Mouse (Mus musculus) stomach, embryonic 16.5 days (tissue): ENCODE results near the gene Ptges3l. TPM values are rescaled to one million over a fixed set of nuclear protein-coding genes. Genes with fewer than 3 reads are reported as not detected.
A peak's percentile ranks its signal among the peaks of the same experiment; 100 is the strongest.
"Not testable (repeated sequence)": the region's sequence is repeated elsewhere in the genome, so short reads cannot be mapped to it uniquely, and the experiment has no call there.

Source experiments
- ATAC-seq: fragments of 200-750 bp; cut with Nextera tagmentation; 2 replicates; pipeline ENCODE4 v1.8.0; 2017; ENCODE audit warnings: moderate number of reproducible peaks, moderate TSS enrichment; ENCODE audit not compliant: insufficient read depth, low FRiP score
- H3K27ac ChIP-seq: fragments of 300-500 bp; sonication (generic); 2 replicates; pipeline ENCODE4 v1.5.1; 2014; ENCODE audit warnings: low read length
- H3K27me3 ChIP-seq: fragments of 300-500 bp; sonication (generic); 2 replicates; pipeline ENCODE4 v1.6.1; 2014; ENCODE audit warnings: low read length, control low read depth, mixed read lengths; ENCODE audit not compliant: control insufficient read depth, insufficient read depth
- H3K36me3 ChIP-seq: fragments of 300-500 bp; sonication (generic); 2 replicates; pipeline ENCODE4 v1.6.1; 2014; ENCODE audit warnings: low read length; ENCODE audit not compliant: control insufficient read depth, insufficient read depth
- H3K4me1 ChIP-seq: fragments of 300-500 bp; sonication (generic); 2 replicates; pipeline ENCODE4 v1.6.1; 2014; ENCODE audit warnings: low read length, control low read depth, mixed read lengths; ENCODE audit not compliant: control insufficient read depth, insufficient read depth
- H3K4me2 ChIP-seq: fragments of 300-500 bp; sonication (generic); 2 replicates; pipeline ENCODE4 v1.6.1; 2014; ENCODE audit warnings: low read depth, low read length, mixed read lengths
- H3K4me3 ChIP-seq: fragments of 300-500 bp; sonication (generic); replicated peaks from 2 replicates; pipeline ENCODE4 v1.5.1; 2014; ENCODE audit warnings: mild to moderate bottlenecking, low read length
- H3K9ac ChIP-seq: fragments of 300-500 bp; sonication (generic); 2 replicates; pipeline ENCODE4 v1.6.1; 2014; ENCODE audit warnings: low read length
- H3K9me3 ChIP-seq: fragments of 300-500 bp; sonication (generic); replicated peaks from 2 replicates; pipeline ENCODE4 v1.6.1; 2016; ENCODE audit warnings: low read length, control low read depth; ENCODE audit not compliant: control insufficient read depth
- WGBS: fragments of 180-500 bp; shearing (Covaris S2); extraction: QIAGEN DNeasy Blood & Tissue Kit; methylation state at CpG from one replicate; pipeline ENCODE4 v1.1.7; 2014; 5-methylcytosine and 5-hydroxymethylcytosine counted together
- polyA plus RNA-seq: library from polyadenylated mRNA; unstranded; fragments of >200 nt; fragmentation: Nextera tagmentation; extraction: Ambion mirVana; gene quantifications from 2 replicates; pipeline ENCODE4 v1.2.1, GENCODE M21; 2015

Ptges3l gene
- polyA plus RNA-seq, 1 experiment from 2014 or later, result 26.9 TPM

DNA sequence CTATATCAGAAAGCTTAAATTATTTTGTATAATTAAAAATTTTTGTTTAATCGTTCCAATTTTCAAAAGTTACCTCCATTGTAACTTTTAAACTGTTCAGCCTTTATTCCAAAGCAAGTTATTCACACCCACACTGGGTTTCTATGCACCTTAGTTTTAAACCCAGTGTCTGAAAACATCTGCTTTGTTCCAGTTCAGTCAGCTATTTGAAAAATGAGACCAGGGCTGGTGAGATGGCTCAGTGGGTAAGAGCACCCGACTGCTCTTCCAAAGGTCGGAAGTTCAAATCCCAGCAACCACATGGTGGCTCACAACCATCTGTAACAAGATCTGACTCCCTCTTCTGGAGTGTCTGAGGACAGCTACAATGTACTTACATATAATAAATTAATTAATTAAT is 12.9 kb upstream of the Ptges3l start:
- not testable (repeated sequence) for H3K27me3 ChIP-seq, H3K36me3 ChIP-seq, H3K9ac ChIP-seq, H3K9me3 ChIP-seq, H3K27ac ChIP-seq, H3K4me2 ChIP-seq, H3K4me1 ChIP-seq, H3K4me3 ChIP-seq, ATAC-seq
- WGBS, result 50% methylated on average over 3 of the region's 3 CpGs

DNA sequence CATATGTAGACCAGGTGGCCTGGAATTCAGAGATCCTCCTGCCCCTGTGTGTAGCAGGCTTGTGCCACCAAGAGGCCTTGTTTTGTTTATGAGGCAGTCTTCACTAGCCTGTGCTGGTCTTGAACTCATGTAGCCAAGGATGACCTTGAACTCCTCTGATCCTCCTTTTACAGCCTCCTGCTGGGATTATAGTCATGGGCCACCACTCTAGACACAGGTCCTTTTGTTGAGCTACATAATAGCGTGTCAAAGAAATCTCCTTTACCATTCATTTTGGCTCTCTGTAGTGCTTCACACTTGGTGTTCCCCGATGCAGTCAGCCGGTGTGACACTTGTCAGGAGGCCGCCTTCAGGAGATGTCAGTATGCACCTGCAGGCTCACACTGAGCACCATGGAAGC is 11.8 kb upstream of the Ptges3l start:
- ATAC-seq, result no peak
- Histone ChIP-seq H3K27ac (no peak overlapping the region), H3K9me3 (no peaks in the 10 kb centered on the region), H3K4me2 (no peak overlapping the region), H3K9ac (no peak overlapping the region), H3K27me3 (no peaks in the 10 kb centered on the region), H3K36me3 (0 out of 2 replicates have a peak, but pooled peaks cover 1% of the 10 kb centered on the region), H3K4me3 (no peak overlapping the region), H3K4me1 (no peaks in the 10 kb centered on the region)
- 82% methylated on average over 4 of the region's 4 CpGs for WGBS

DNA sequence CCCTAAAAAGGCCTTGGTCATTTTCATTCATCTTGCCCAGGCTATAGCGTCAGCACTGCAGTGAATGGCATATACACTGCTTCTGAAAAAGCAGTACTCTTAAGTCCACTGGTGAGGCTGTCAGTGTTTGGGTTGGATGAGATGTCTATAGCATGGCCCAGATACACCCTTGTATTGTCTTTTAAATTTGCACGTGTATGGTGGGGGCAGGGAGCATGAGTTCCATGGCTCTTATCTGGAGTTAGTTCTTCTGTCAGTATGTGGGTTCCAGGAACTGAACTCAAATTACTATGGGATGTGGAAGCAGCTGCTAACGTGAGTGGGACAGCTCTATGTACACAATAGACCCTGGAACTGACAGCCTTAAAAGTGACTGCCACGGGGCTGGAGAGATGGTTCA is 10.7 kb upstream of the Ptges3l start:
- no peak overlapping the region for H3K4me3 ChIP-seq
- H3K9ac ChIP-seq, result no peak overlapping the region
- 75% methylated on average over 4 of the region's 4 CpGs for WGBS
- no peaks in the 10 kb centered on the region for H3K4me1 ChIP-seq
- no peak overlapping the region for H3K27ac ChIP-seq
- no peaks in the 10 kb centered on the region for H3K9me3 ChIP-seq
- 0 out of 2 replicates have a peak, but pooled peaks cover 4% of the 10 kb centered on the region for H3K36me3 ChIP-seq
- no peaks in the 10 kb centered on the region for H3K27me3 ChIP-seq
- no peak for ATAC-seq
- H3K4me2 ChIP-seq, result no peak overlapping the region

DNA sequence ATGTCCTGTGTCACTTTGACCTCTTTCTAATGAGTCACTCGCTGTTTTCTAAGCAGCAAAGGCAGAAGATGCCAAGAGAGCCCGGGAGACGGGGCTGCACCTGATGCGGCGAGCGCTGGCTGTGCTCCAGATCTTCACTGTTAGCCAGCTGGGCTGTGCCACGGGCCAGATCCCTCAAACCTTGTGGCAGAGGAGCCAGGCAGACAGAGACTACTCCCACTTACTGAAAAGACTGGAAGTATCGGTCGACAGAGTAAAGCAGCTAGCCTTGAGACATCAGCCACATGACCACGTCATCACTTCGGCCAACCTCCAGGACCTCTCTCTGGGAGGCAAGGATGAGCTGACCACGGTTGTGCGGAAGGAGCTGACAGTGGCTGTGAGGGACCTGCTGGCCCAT is 8.3 kb upstream of the Ptges3l start:
- Histone ChIP-seq H3K27me3 (no peaks in the 10 kb centered on the region), H3K9me3 (no peaks in the 10 kb centered on the region), H3K9ac (no peak overlapping the region), H3K4me3 (no peak overlapping the region), H3K27ac (no peak overlapping the region), H3K4me2 (no peak overlapping the region), H3K4me1 (no peaks in the 10 kb centered on the region; the same call in 1 of the 2 replicates), H3K36me3 (peaks cover 10% of the 10 kb centered on the region)
- 94% methylated on average over 13 of the region's 13 CpGs for WGBS
- ATAC-seq, result no peak

DNA sequence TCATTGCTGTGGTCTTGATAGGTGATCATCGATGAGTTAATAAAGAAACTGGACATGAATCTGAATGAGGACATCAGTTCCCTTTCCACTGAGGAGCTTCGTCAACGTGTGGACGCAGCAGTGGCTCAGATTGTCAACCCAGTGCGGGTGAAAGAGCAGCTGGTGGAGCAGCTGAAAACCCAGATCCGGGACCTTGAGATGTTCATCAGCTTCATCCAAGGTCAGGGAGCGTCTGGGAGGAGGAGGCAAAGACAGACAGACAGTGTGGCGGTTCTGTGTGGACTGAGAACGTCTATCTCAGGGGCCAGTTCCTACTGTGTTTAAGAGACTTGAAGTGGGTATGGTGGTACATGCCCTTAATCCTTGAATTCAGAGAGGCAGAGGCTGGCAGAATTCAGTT is 6.2 kb upstream of the Ptges3l start:
- Histone ChIP-seq H3K9me3 (no peaks in the 10 kb centered on the region), H3K4me2 (no peak overlapping the region), H3K27me3 (no peaks in the 10 kb centered on the region), H3K4me1 (peaks cover 6% of the 10 kb centered on the region), H3K36me3 (peaks cover 10% of the 10 kb centered on the region), H3K27ac (no peak overlapping the region), H3K9ac (no peak overlapping the region), H3K4me3 (no peak overlapping the region)
- no peak for ATAC-seq
- WGBS, result 94% methylated on average over 9 of the region's 9 CpGs

DNA sequence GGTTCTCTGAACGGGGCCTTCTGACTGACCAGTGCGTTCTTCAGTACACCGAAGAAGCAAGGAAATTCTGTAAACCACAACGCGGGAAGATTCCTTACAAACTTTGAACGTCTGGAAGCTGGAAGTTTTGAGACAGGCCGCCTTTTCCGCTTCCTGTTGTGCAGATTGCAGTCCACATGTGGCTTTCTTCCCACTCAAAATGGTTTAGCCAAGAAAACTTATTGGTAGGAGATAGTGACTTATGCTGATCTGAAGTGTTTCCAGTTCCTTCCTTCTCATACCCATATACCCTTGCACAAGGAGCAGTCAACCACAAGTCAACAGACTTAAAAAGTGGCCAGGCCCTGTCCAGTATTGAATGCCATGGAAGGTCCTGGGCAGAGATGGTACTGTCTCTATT is 1.0 kb upstream of the Ptges3l start:
- H3K9me3 ChIP-seq, result no peaks in the 10 kb centered on the region
- peaks cover 22% of the 10 kb centered on the region for H3K4me1 ChIP-seq
- H3K4me3 ChIP-seq, result peak overlapping the region; percentile 98
- no peaks in the 10 kb centered on the region for H3K27me3 ChIP-seq
- peaks cover 5% of the 10 kb centered on the region for H3K36me3 ChIP-seq
- 48% methylated on average over 8 of the region's 8 CpGs for WGBS
- H3K27ac ChIP-seq, result no peak overlapping the region
- peak overlapping the region; percentile 96 for H3K4me2 ChIP-seq
- H3K9ac ChIP-seq, result peak overlapping the region; percentile 91; the same call in 1 of the 2 replicates
- no peak for ATAC-seq

DNA sequence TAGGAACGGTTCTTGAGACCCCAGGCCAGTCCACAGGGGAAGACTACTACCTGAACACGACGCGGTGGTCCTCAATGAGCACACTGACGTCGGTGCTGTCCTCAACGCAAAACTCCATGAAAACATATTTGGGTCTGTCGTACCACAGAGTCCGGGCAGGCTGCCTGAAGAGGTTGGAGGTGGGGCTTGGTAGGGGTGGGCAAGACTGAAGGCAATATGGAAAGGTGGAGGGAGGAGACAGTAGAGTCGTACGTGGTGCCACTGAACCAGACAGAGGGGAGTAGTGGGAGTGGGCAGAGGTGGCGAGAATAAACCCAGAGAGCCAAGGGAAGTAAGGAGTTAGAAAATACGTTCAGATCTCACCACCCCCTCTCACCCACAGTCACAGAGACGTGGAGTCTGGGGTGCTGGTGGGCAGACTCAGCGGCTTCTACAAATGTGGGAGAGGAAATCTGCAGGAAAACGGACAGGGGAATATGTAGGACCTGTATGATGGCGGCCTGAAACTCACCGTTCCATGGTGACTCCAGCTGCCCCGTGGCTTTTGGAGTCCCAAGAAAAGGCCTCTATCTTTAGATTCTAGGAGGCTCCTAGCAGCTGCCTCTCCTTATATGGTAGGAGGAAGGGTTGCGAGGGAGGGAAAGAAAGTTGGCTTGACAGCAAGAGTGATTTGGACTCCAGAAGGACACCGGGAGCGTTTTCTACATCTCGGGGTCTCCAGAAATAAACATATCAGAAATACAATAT is 855 bp downstream of the Ptges3l start, which contains the start of gene Gm27029:
Gene Gm27029 (minus strand): TSS at position 692 of the 747 bp plus-strand sequence.
- WGBS, result 4% methylated on average over 23 of the region's 23 CpGs
- peak; percentile 72 for ATAC-seq
- H3K27ac ChIP-seq, result peak within 1 kb of the TSS; percentile 92
- H3K9me3 ChIP-seq, result no peaks in the 10 kb centered on the region
- H3K36me3 ChIP-seq, result no peaks in the 10 kb centered on the region
- peaks cover 22% of the 10 kb centered on the region for H3K4me1 ChIP-seq
- H3K9ac ChIP-seq, result peak within 1 kb of the TSS; percentile 91
- H3K4me2 ChIP-seq, result peak within 1 kb of the TSS; percentile 96
- peak within 1 kb of the TSS; percentile 98 for H3K4me3 ChIP-seq
- no peaks in the 10 kb centered on the region for H3K27me3 ChIP-seq

DNA sequence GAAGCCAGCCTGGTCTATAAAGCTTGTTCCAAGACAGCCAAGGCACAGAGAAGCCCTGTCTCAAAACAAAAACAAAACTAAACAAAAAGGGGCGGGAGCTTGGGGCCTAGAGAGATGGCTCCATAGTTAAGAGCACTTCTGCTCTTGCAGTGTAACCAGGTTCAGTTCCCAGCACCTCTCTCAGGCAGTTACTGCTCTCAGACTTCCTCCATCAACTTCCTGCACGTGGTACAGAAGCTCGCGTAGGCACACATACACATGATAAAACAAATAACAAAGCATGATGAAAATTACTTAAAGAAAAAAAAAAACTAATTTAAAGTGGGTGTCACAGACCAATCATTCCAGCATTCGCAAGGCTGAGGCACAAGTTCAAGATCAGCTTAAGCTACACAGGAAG is 5.0 kb downstream of the Ptges3l start:
- Histone ChIP-seq H3K9me3 (no peaks in the 10 kb centered on the region), H3K4me1 (peaks cover 14% of the 10 kb centered on the region; the same call in 1 of the 2 replicates), H3K4me2 (no peak overlapping the region), H3K9ac (no peak overlapping the region), H3K27me3 (no peaks in the 10 kb centered on the region), H3K27ac (no peak overlapping the region), H3K4me3 (no peak overlapping the region), H3K36me3 (no peaks in the 10 kb centered on the region)
- 86% methylated on average over 5 of the region's 5 CpGs for WGBS
- no peak for ATAC-seq

DNA sequence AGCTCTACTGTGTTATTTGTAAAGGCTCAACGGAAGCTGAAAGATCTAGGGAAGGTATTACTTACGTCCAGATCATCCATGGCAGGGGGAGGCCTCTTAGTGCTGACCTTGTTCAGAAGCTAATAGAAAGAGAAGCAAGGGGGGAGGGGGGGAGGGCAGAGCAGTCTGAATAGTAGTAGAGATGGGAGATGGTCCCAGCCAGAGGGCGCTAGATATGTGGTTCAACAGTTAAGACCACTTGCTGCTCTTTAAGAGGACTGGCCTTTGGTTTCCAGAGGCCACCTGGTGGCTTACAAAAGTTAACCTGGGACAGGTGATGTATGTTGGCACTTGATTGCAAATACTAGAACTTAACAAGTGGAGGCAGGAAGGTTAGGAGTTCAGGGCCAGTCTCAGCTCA is 5.5 kb downstream of the Ptges3l start:
- Histone ChIP-seq H3K9me3 (no peaks in the 10 kb centered on the region), H3K27me3 (no peaks in the 10 kb centered on the region), H3K9ac (no peak overlapping the region), H3K36me3 (no peaks in the 10 kb centered on the region), H3K27ac (no peak overlapping the region), H3K4me3 (no peak overlapping the region), H3K4me2 (no peak overlapping the region), H3K4me1 (peaks cover 14% of the 10 kb centered on the region; the same call in 1 of the 2 replicates)
- WGBS, result 39% methylated on average over 3 of the region's 3 CpGs
- ATAC-seq, result no peak
